Mouse (Mus musculus) macrophage (primary cell): Measurements from ENCODE around the gene Rab6b. TPM values are rescaled to one million over a fixed set of nuclear protein-coding genes. Genes with fewer than 3 reads are reported as not detected.
A peak's percentile ranks its signal among the peaks of the same experiment; 100 is the strongest.

Source experiments
- H3K27ac ChIP-seq: fragments of 350-480 bp; formaldehyde crosslinking; 2 replicates; pipeline ENCODE4 v1.9.0; 2021
- H3K36me3 ChIP-seq: fragments of 350-480 bp; formaldehyde crosslinking; 2 replicates; pipeline ENCODE4 v1.9.0; 2021; ENCODE audit errors: inconsistent target
- H3K4me3 ChIP-seq: fragments of 350-480 bp; formaldehyde crosslinking; 2 replicates; pipeline ENCODE4 v1.9.0; 2021; ENCODE audit errors: inconsistent target
- H3K79me2 ChIP-seq: fragments of 350-480 bp; formaldehyde crosslinking; 2 replicates; pipeline ENCODE4 v1.9.0; 2021; ENCODE audit errors: inconsistent target
- WGBS: methylation state at CpG from one replicate; pipeline ENCODE4 v1.1.7; 2026; ENCODE audit warnings: inconsistent platforms; ENCODE audit not compliant: missing documents; 5-methylcytosine and 5-hydroxymethylcytosine counted together
- polyA plus RNA-seq: library from polyadenylated mRNA; stranded (reverse); fragments of 250-400 nt; gene quantifications from 3 replicates; pipeline ENCODE4 v1.2.4, GENCODE M21; 2018; ENCODE audit warnings: inconsistent platforms

The Rab6b gene
- polyA plus RNA-seq, 1 experiment from 2014 or later = 3.2 TPM

- Histone ChIP-seq H3K4me3 (no peak overlapping the region), H3K79me2 (no peaks in the 10 kb centered on the region), H3K27ac (no peak overlapping the region), H3K36me3 (peaks cover 78% of the 10 kb centered on the region)
- WGBS = 84% methylated on average over 3 of the region's 3 CpGs
Measured at GRCm38 (mm10) chr9:103225464-103225863, 113.9 kb downstream of the Rab6b start.

- Histone ChIP-seq H3K27ac (no peak overlapping the region), H3K36me3 (peaks cover 64% of the 10 kb centered on the region), H3K4me3 (no peak overlapping the region), H3K79me2 (no peaks in the 10 kb centered on the region)
- WGBS = 96% methylated on average over 15 of the region's 15 CpGs
Measured at GRCm38 (mm10) chr9:103226806-103227205, 115.2 kb downstream of the Rab6b start.

- no peak overlapping the region for H3K27ac ChIP-seq
- H3K79me2 ChIP-seq = no peaks in the 10 kb centered on the region
- no peak overlapping the region for H3K4me3 ChIP-seq
- peaks cover 56% of the 10 kb centered on the region for H3K36me3 ChIP-seq
- 92% methylated on average over 16 of the region's 16 CpGs for WGBS
Measured at GRCm38 (mm10) chr9:103227760-103228159, 116.2 kb downstream of the Rab6b start.

GRCm38 (mm10) chr9:103228370-103229003 is 116.9 kb downstream of the Rab6b start:
- Histone ChIP-seq H3K79me2 (no peaks in the 10 kb centered on the region), H3K27ac (no peak overlapping the region), H3K36me3 (peaks cover 48% of the 10 kb centered on the region), H3K4me3 (no peak overlapping the region)
- 93% methylated on average over 13 of the region's 13 CpGs for WGBS

- H3K79me2 ChIP-seq = no peaks in the 10 kb centered on the region
- 90% methylated on average over 15 of the region's 15 CpGs for WGBS
- H3K36me3 ChIP-seq = peaks cover 41% of the 10 kb centered on the region
- peak overlapping the region; percentile 96; the same call in 1 of the 2 replicates for H3K27ac ChIP-seq
- peak overlapping the region; percentile 21 for H3K4me3 ChIP-seq
Measured at GRCm38 (mm10) chr9:103229037-103229867, 117.7 kb downstream of the Rab6b start.

GRCm38 (mm10) chr9:103230151-103230951 is 118.8 kb downstream of the Rab6b start, which contains the start of the genes Gm20425 and Trf:
Gene Gm20425 (minus strand): TSS chr9:103230307.
Gene Trf (minus strand): TSS chr9:103230444.
- H3K27ac ChIP-seq = peak within 1 kb of the TSS; percentile 96
- H3K4me3 ChIP-seq = peak within 1 kb of the TSS; percentile 21
- H3K36me3 ChIP-seq = peaks cover 30% of the 10 kb centered on the region; the same call in 1 of the 2 replicates
- WGBS = 4% methylated on average over 27 of the region's 29 CpGs
- no peaks in the 10 kb centered on the region for H3K79me2 ChIP-seq

- Histone ChIP-seq H3K36me3 (peaks cover 9% of the 10 kb centered on the region; the same call in 1 of the 2 replicates), H3K4me3 (no peak overlapping the region), H3K79me2 (no peaks in the 10 kb centered on the region), H3K27ac (no peak overlapping the region)
- WGBS = 83% methylated on average over 7 of the region's 7 CpGs
Measured at GRCm38 (mm10) chr9:103232232-103233005, 120.8 kb downstream of the Rab6b start.

- Histone ChIP-seq H3K4me3 (no peak overlapping the region), H3K36me3 (peaks cover 3% of the 10 kb centered on the region; the same call in 1 of the 2 replicates), H3K27ac (no peak overlapping the region), H3K79me2 (no peaks in the 10 kb centered on the region)
- WGBS = 62% methylated on average over 7 of the region's 7 CpGs
Measured at GRCm38 (mm10) chr9:103233006-103233395, 121.4 kb downstream of the Rab6b start.

GRCm38 (mm10) chr9:103234059-103234458 is 122.5 kb downstream of the Rab6b start:
- Histone ChIP-seq H3K27ac (no peak overlapping the region), H3K79me2 (no peaks in the 10 kb centered on the region)
- 53% methylated on average over 7 of the region's 7 CpGs for WGBS

GRCm38 (mm10) chr9:103234565-103235165 is 123.1 kb downstream of the Rab6b start:
- Histone ChIP-seq H3K36me3 (no peaks in the 10 kb centered on the region), H3K4me3 (no peak overlapping the region), H3K27ac (no peak overlapping the region), H3K79me2 (no peaks in the 10 kb centered on the region)
- 65% methylated on average over 7 of the region's 7 CpGs for WGBS

More at GRCm38 (mm10) chr9:103234059-103234458, 122.5 kb downstream of the Rab6b start:
- Histone ChIP-seq H3K4me3 (no peak overlapping the region), H3K36me3 (no peaks in the 10 kb centered on the region)

Other genes with a start within 250 kb of the Rab6b start
- gene Slco2a1, start 123.1 kb upstream of the Rab6b start, polyA plus RNA-seq = not detected in 3 replicates
- 17.1 to 39.7 TPM (median 24.4 TPM) in 3 replicates for gene Srprb, start 90.3 kb downstream of the Rab6b start, polyA plus RNA-seq
- 57.4 TPM in 1 of 3 replicates, not detected in the others for gene Gm20425, start 118.5 kb downstream of the Rab6b start, polyA plus RNA-seq
- 935 to 1,198 TPM (median 1,010 TPM) in 3 replicates for gene Trf, start 118.7 kb downstream of the Rab6b start, polyA plus RNA-seq
- not detected in 3 replicates for gene 1300017J02Rik, start 193.3 kb downstream of the Rab6b start, polyA plus RNA-seq
- 16.2 to 48.0 TPM (median 21.8 TPM) in 3 replicates for gene Topbp1, start 193.4 kb downstream of the Rab6b start, polyA plus RNA-seq